Mouse (Mus musculus): ENCODE results near the gene Zbtb46. TPM values are rescaled to one million over a fixed set of nuclear protein-coding genes. Genes with fewer than 3 reads are reported as not detected.

Gene Zbtb46
- total RNA-seq, 2 experiments from 2014 or later, result 17.2 to 23.6 TPM

- no peak for DNase-seq
These were observed 94.8 kb downstream of the Zbtb46 start for GRCm38 (mm10) chr2:181364487-181364859.

GRCm38 (mm10) chr2:181363946-181364345, 95.3 kb downstream of the Zbtb46 start:
- DNase-seq, result no peak

GRCm38 (mm10) chr2:181356780-181357179, 102.4 kb downstream of the Zbtb46 start:
- no peak for DNase-seq

- DNase-seq, result no peak
These were observed 116.5 kb downstream of the Zbtb46 start for GRCm38 (mm10) chr2:181342766-181343165.

GRCm38 (mm10) chr2:181340426-181340825, 118.8 kb downstream of the Zbtb46 start:
- DNase-seq, result no peak

Other genes with a start within 250 kb of the Zbtb46 start
- under 1 TPM; 0.30 to 0.36 TPM for gene Srms, start 246.2 kb downstream of the Zbtb46 start, total RNA-seq (2021)
- under 1 TPM in 1 of 2 experiments, not detected in 1; 0.30 TPM for gene Fndc11, start 239.4 kb downstream of the Zbtb46 start, total RNA-seq (2021)
- 10 to 100 TPM; 14.8 to 16.3 TPM for gene Helz2, start 217.4 kb downstream of the Zbtb46 start, total RNA-seq (2021)
- 10 to 100 TPM; 18.1 to 20.7 TPM for gene Gmeb2, start 171.4 kb downstream of the Zbtb46 start, total RNA-seq (2021)
- gene Stmn3, start 144.9 kb downstream of the Zbtb46 start, total RNA-seq (2021), result 10 to 100 TPM; 19.1 to 35.7 TPM
- 10 to 100 TPM; 33.0 to 50.3 TPM for gene Rtel1, start 139.7 kb downstream of the Zbtb46 start, total RNA-seq (2021)
- 10 to 100 TPM; 26.1 to 37.0 TPM for gene Zgpat, start 94.5 kb downstream of the Zbtb46 start, total RNA-seq (2021)
- gene Arfrp1, start 94.0 kb downstream of the Zbtb46 start, total RNA-seq (2021), result 10 to 100 TPM; 37.9 to 48.2 TPM
- 10 to 100 TPM in 1 of 2 experiments, 1 to 10 TPM in 1; 8.8 to 19.2 TPM for gene Lime1, start 79.3 kb downstream of the Zbtb46 start, total RNA-seq (2021)
- gene Abhd16b, start 33.8 kb upstream of the Zbtb46 start, total RNA-seq (2021), result not detected
- gene Tpd52l2, start 37.7 kb upstream of the Zbtb46 start, total RNA-seq (2021), result 100 to 1,000 TPM in 1 of 2 experiments, 10 to 100 TPM in 1; 95.5 to 108 TPM
- 10 to 100 TPM; 89.0 to 91.5 TPM for gene Dnajc5, start 61.1 kb upstream of the Zbtb46 start, total RNA-seq (2021)
- gene Uckl1, start 125.5 kb upstream of the Zbtb46 start, total RNA-seq (2021), result 10 to 100 TPM; 55.1 to 86.5 TPM
- 10 to 100 TPM; 51.4 to 58.3 TPM for gene Prpf6, start 132.4 kb upstream of the Zbtb46 start, total RNA-seq (2021)
- 10 to 100 TPM; 52.5 to 92.4 TPM for gene Zfp512b, start 133.4 kb upstream of the Zbtb46 start, total RNA-seq (2021)
- 10 to 100 TPM in 1 of 2 experiments, 1 to 10 TPM in 1; 10.0 to 11.7 TPM for gene Samd10, start 139.8 kb upstream of the Zbtb46 start, total RNA-seq (2021)
- gene Gm29797, start 197.6 kb upstream of the Zbtb46 start, total RNA-seq (2021), result not detected
- gene Sox18, start 212.2 kb upstream of the Zbtb46 start, total RNA-seq (2021), result 10 to 100 TPM; 59.1 to 62.5 TPM
- 10 to 100 TPM; 11.4 to 13.5 TPM for gene Tcea2, start 220.9 kb upstream of the Zbtb46 start, total RNA-seq (2021)
- 10 to 100 TPM; 22.4 to 23.7 TPM for gene Rgs19, start 234.6 kb upstream of the Zbtb46 start, total RNA-seq (2021)
- not detected for gene Lkaaear1, start 239.0 kb upstream of the Zbtb46 start, total RNA-seq (2021)

All from adrenal gland, postnatal 10 days (tissue).